ENCODE assay signal across 8 mouse cellular contexts in genomic region chrX:137037470-137037999, GRCm38 (mm10). TPM values are rescaled to one million over a fixed set of nuclear protein-coding genes. Genes with fewer than 3 reads are reported as not detected.
A peak's percentile ranks its signal among the peaks of the same experiment; 100 is the strongest.
DNase-seq lines count a peak whose midpoint lies in the region; ATAC-seq and TF ChIP-seq lines count a peak whose summit lies in the region.

No protein-coding gene starts in this region.

- H3K4me1 ChIP-seq in cortical plate, adult 2 months (ENCODE audit: control insufficient read depth, insufficient read depth, low read length) = no peaks in the 10 kb centered on the region; the same call in 1 of the 2 replicates
- H3K4me1 ChIP-seq in hindbrain, embryonic 16.5 days (ENCODE audit: control insufficient read depth, insufficient read depth, low read depth, low read length) = 0 out of 2 replicates have a peak, but pooled peaks cover 2% of the 10 kb centered on the region

- H3K27ac ChIP-seq in left cerebral cortex, adult 2 months = peak overlapping the region; percentile 93
- 0 out of 2 replicates have a peak overlapping the region, but pooled peaks have one; percentile 96 for H3K27ac ChIP-seq in cortical plate, adult 2 months (ENCODE audit: insufficient read depth, low read length)
- H3K27ac ChIP-seq in hindbrain, embryonic 16.5 days (ENCODE audit: low read depth, low read length) = peak overlapping the region; percentile 94

- H3K9ac ChIP-seq in hindbrain, embryonic 16.5 days (ENCODE audit: low read depth, low read length) = peak overlapping the region; percentile 73; the same call in 1 of the 2 replicates

- no peak for TF ChIP-seq POLR2A in cortical plate, adult 2 months (IDR thresholded peaks at IDR 0.05; ENCODE audit: extremely low read depth, insufficient read depth, low read length)
- no peak for TF ChIP-seq POLR2A in myocyte (IDR thresholded peaks at IDR 0.05; ENCODE audit: insufficient read length, low read depth)

- H3K79me2 ChIP-seq in myocyte (ENCODE audit: control insufficient read depth, insufficient read depth) = peaks cover 15% of the 10 kb centered on the region

- peak overlapping the region; percentile 55 for H3K4me3 ChIP-seq in left cerebral cortex, adult 2 months
- H3K4me3 ChIP-seq in cortical plate, adult 2 months (ENCODE audit: insufficient read depth, low read length) = peak overlapping the region; percentile 83
- H3K4me3 ChIP-seq in hindbrain, embryonic 16.5 days (ENCODE audit: low read length) = peak overlapping the region; percentile 57
- peak overlapping the region; percentile 48 for H3K4me3 ChIP-seq in myocyte

- ATAC-seq in hindbrain, embryonic 16.5 days = no peak

- H3K27me3 ChIP-seq in hindbrain, embryonic 16.5 days (replicated peaks; ENCODE audit: control insufficient read depth, insufficient read depth, low read length) = no peaks in the 10 kb centered on the region
- H3K27me3 ChIP-seq in myocyte (ENCODE audit: control insufficient read depth, insufficient read depth, insufficient read length) = no peaks in the 10 kb centered on the region

- TF ChIP-seq CTCF in left cerebral cortex, adult 2 months (IDR thresholded peaks at IDR 0.05) = no peak
- no peak for TF ChIP-seq CTCF in cortical plate, adult 2 months (IDR thresholded peaks at IDR 0.05; ENCODE audit: extremely low read depth, insufficient read depth, low read length)

- no peaks in the 10 kb centered on the region for H3K9me3 ChIP-seq in hindbrain, embryonic 16.5 days (ENCODE audit: control insufficient read depth, low read length)

- DNase-seq in left cerebral cortex, adult 2 months (ENCODE audit: extremely low spot score in 1 of 2, low spot score in 2 of 2) = no peak
- no peak for DNase-seq in left cerebral cortex, postnatal 25 days (ENCODE audit: low spot score in 2 of 2)
- no peak for DNase-seq in cerebellum, postnatal 14 days
- no peak for DNase-seq in T-cell, adult 2 months (ENCODE audit: low spot score)
- DNase-seq in urinary bladder, postnatal 4 days (ENCODE audit: low spot score in 2 of 2) = no peak

- no peaks in the 10 kb centered on the region for H3K36me3 ChIP-seq in hindbrain, embryonic 16.5 days (ENCODE audit: control insufficient read depth, insufficient read depth, low read length)
- H3K36me3 ChIP-seq in myocyte (ENCODE audit: control insufficient read depth, insufficient read depth) = no peaks in the 10 kb centered on the region

- peak overlapping the region; percentile 66 for H3K4me2 ChIP-seq in hindbrain, embryonic 16.5 days (ENCODE audit: low read length)
- H3K4me2 ChIP-seq in myocyte (ENCODE audit: low read depth) = peak overlapping the region; percentile 57

- no peak overlapping the region for H3ac ChIP-seq in myocyte (ENCODE audit: control insufficient read depth, insufficient read length)

- 17% methylated on average over 12 of the region's 12 CpGs for WGBS in hindbrain, embryonic 16.5 days

- intact Hi-C loops in left cerebral cortex, adult 2 months (cut with DNase I) = no loop called here
- intact Hi-C loops in left cerebral cortex, postnatal 25 days (cut with DNase I) = loop anchor here (5.0 kb wide), 1 partner anchor 295 kb away; the partner anchor contains the start of gene Morf4l2

TF ChIP-seq in myocyte, 11 proteins besides CTCF, POLR2A, EP300 and RAD21:
- TF ChIP-seq POLR2AphosphoS2 (IDR thresholded peaks at IDR 0.05; ENCODE audit: insufficient read length, low read depth) (no peak), SRF (IDR thresholded peaks at IDR 0.05; ENCODE audit: control insufficient read depth, insufficient read length, low read depth) (no peak), MYOG (IDR thresholded peaks at IDR 0.05; ENCODE audit: control insufficient read depth in 1 of 3, insufficient read depth in 1 of 3, insufficient read length in 2 of 3, low read depth in 2 of 3) (no peak), MAX (IDR thresholded peaks at IDR 0.05; ENCODE audit: low read depth) (no peak), TCF12 (IDR thresholded peaks at IDR 0.05; ENCODE audit: insufficient read depth, poor library complexity, severe bottlenecking) (no peak), E2F4 (IDR thresholded peaks at IDR 0.05; ENCODE audit: insufficient read depth) (no peak), MYOD1 (IDR thresholded peaks at IDR 0.05; ENCODE audit: control insufficient read depth in 1 of 3, insufficient read length in 2 of 3, low read depth in 2 of 3) (no peak), TCF3 (IDR thresholded peaks at IDR 0.05; ENCODE audit: insufficient read length, low read depth) (no peak), REST (IDR thresholded peaks at IDR 0.05; ENCODE audit: insufficient read depth, insufficient read length) (no peak), USF1 (IDR thresholded peaks at IDR 0.05; ENCODE audit: low read depth) (no peak), CEBPB (IDR thresholded peaks at IDR 0.05; ENCODE audit: insufficient read depth, poor library complexity, severe bottlenecking) (no peak)

RNA-seq across cellular contexts. Expression of gene Slc25a53, which starts 0.6 kb away (rescaled TPM):
- total RNA-seq in left cerebral cortex, adult 2 months (2021) = 10 to 100 TPM; 26.5 to 34.7 TPM
- total RNA-seq in left cerebral cortex, postnatal 25 days (2021) = 10 to 100 TPM; 23.0 to 32.1 TPM
- 20.7 and 21.0 TPM in 2 replicates for polyA plus RNA-seq in cortical plate, adult 2 months (2012; rRNA removed)
- polyA plus RNA-seq in hindbrain, embryonic 16.5 days (2015; fragmentation: Nextera tagmentation; extraction: Ambion mirVana) = 13.2 and 14.7 TPM in 2 replicates
- 1.1 TPM for polyA plus RNA-seq in myocyte (2012; fragmentation: generic; extraction: Trizol)

RNA-seq across cellular contexts. Expression of gene Fam199x, which starts 11.9 kb away (rescaled TPM):
- total RNA-seq in left cerebral cortex, adult 2 months (2021) = 10 to 100 TPM in 1 of 2 experiments, 1 to 10 TPM in 1; 8.8 to 10.6 TPM
- 1 to 10 TPM; 7.9 to 9.1 TPM for total RNA-seq in left cerebral cortex, postnatal 25 days (2021)
- 3.0 and 3.1 TPM in 2 replicates for polyA plus RNA-seq in cortical plate, adult 2 months (2012; rRNA removed)
- polyA plus RNA-seq in hindbrain, embryonic 16.5 days (2015; fragmentation: Nextera tagmentation; extraction: Ambion mirVana) = 6.9 and 8.2 TPM in 2 replicates
- polyA plus RNA-seq in myocyte (2012; fragmentation: generic; extraction: Trizol) = 0.44 TPM

RNA-seq across cellular contexts. Expression of gene Zcchc18, which starts 44.6 kb away (rescaled TPM):
- total RNA-seq in left cerebral cortex, adult 2 months (2021) = 100 to 1,000 TPM; 258 to 272 TPM
- total RNA-seq in left cerebral cortex, postnatal 25 days (2021) = 100 to 1,000 TPM; 240 to 266 TPM
- 239 and 250 TPM in 2 replicates for polyA plus RNA-seq in cortical plate, adult 2 months (2012; rRNA removed)
- 480 and 547 TPM in 2 replicates for polyA plus RNA-seq in hindbrain, embryonic 16.5 days (2015; fragmentation: Nextera tagmentation; extraction: Ambion mirVana)
- 0.01 TPM for polyA plus RNA-seq in myocyte (2012; fragmentation: generic; extraction: Trizol)

Comparison
In these comparisons a context has a peak if more than half of its experiments do, and no peak if none do; other contexts are left out.
1. RNA of gene Zcchc18, which starts 44.6 kb away (polyA plus RNA-seq): 480 to 547 TPM in hindbrain, embryonic 16.5 days and 239 to 250 TPM in cortical plate, adult 2 months; 0.01 TPM in myocyte (single experiment); every median in the first group is over 100 times any median in the second.
2. Peak in every context shown above with its lines, with median percentiles within 50 percentile points of each other: H3K27ac ChIP-seq and H3K4me3 ChIP-seq.